Mouse (Mus musculus) T-helper 2 cell (primary cell): ENCODE data around the gene Gm16181.

ENCODE experiments used
- in situ Hi-C: fragments of 300-600 bp; cut with MboI, MseI; formaldehyde crosslinking; loops from one replicate; pipeline ENCODE4 v1.15.1; 2025; ENCODE audit warnings: high pct_unique_total_duplicates

Gm16181 gene

DNA sequence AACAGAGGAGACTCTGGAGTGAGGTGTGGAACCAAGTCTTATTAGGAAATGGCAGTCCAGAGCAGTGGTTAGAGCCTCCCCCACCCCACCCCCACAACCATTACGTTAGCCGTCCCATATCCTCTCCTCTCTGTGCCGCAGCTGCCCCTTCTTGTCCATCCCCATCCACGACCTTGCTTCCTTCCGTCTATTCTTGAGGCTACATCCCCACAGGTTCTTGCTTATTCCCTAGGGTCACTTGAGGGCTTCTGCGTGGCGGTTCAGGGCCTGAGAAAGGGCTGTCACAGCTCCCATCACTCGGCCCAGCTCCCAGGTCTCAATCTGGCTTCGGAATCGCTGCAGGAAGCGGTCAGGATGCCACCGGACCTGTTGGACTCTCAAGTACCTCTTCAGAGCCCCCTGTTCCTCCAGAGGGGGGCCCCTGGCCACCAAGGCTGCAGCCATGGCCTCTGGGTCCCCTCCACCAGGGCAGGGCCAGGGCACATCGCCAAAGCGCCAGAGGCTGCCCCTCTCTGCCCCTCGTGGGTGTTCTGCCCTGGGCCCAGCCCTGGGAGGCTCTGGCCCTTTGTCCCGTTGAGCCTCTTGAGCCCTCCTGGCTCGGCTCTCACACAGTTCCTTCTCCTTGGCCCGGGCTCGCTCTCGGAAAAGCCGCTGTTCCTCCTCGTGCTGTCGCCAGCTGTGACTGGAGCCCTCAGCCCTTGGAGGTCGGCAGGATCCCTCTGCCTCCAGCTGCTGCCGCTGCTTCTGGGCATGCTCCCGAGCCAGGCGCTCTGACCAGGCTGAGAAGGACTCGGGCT is at the start of gene Gm16181:
Gm16181 (plus strand) TSS at position 679 of the 797 bp plus-strand sequence.
- in situ Hi-C loops = loop anchor here (25.0 kb wide), 1 partner anchor 792 kb away; the partner anchor contains the start of gene H2-T24

DNA sequence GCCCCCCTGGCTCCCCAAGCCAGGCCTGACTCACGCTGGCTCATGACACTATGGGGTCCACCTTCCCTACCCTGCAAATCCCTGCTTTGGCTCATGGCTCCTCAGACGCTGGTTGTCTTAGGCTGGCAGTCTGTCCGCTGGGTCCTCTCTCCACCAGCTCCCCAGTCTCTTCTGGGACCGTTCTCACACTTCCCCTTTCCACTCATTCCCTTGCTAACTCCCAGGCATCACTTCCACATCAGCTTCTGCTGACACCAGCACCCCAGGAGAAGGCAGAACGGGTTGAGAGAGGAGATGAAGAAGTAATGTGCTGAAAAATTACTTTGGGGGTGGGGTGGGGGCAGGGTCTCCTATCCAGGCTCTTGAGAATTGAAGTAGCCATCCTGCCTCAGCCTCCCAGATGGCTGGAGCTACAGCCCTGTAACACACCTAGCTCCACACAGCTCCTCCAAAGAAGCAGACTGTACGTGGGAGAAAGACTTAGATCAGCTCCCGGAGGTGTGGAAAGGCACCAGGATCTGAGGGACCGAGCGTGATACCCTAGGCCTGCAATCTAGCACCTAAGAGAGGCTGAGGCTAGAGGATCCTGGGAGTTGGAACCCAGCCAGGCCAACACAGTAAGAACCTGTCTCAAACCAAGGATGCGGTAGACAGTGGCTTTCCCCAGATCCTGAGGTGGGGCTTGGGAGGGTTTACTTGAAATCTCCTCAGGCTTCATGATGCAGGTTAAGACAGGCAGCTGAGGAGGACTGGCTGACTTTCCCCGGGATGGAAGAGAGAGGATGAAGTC is 48.0 kb upstream of the Gm16181 start:
- in situ Hi-C loops = loop anchor here (5.0 kb wide), 1 partner anchor 60 kb away; the partner anchor contains the start of gene Atp6v1g2

- in situ Hi-C loops = loop anchor here (5.0 kb wide), 1 partner anchor 59 kb away; the partner anchor contains the start of gene Atp6v1g2
Observed at GRCm38 (mm10) chr17:35173329-35173728, 47.3 kb upstream of the Gm16181 start.

GRCm38 (mm10) chr17:35174201-35174977 is 46.2 kb upstream of the Gm16181 start:
- in situ Hi-C loops = loop anchor here (5.0 kb wide), 1 partner anchor 58 kb away; the partner anchor contains the start of gene Atp6v1g2

GRCm38 (mm10) chr17:35175382-35175781 is 45.3 kb upstream of the Gm16181 start:
- in situ Hi-C loops = no loop called here

DNA sequence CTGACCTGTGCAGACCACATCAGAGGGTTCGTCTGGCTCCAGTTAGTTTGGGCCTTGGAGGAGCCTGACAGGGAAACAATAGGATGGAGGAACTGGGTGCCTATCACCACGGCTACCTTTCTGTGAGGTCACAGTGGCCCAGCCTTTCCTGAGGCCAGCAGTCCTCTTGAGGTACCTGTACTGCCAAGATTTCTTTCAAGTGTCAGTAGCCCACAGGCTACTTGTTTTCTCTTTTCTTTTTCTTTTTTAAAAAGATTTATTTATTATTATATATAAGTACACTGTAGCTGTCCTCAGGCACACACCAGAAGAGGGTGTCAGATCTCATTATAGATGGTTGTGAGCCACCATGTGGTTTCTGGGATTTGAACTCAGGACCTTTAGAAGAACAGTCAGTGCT is 44.7 kb upstream of the Gm16181 start, which contains the start of gene Aif1:
Aif1 (minus strand) TSS at position 101 of the 400 bp plus-strand sequence.
- in situ Hi-C loops = no loop called here

GRCm38 (mm10) chr17:35178528-35178927 is 42.1 kb upstream of the Gm16181 start:
- in situ Hi-C loops = no loop called here

GRCm38 (mm10) chr17:35180093-35180492 is 40.5 kb upstream of the Gm16181 start:
- in situ Hi-C loops = no loop called here

- in situ Hi-C loops = no loop called here
Observed at GRCm38 (mm10) chr17:35185639-35186611, 34.7 kb upstream of the Gm16181 start.

GRCm38 (mm10) chr17:35186681-35187080 is 34.0 kb upstream of the Gm16181 start:
- in situ Hi-C loops = no loop called here

DNA sequence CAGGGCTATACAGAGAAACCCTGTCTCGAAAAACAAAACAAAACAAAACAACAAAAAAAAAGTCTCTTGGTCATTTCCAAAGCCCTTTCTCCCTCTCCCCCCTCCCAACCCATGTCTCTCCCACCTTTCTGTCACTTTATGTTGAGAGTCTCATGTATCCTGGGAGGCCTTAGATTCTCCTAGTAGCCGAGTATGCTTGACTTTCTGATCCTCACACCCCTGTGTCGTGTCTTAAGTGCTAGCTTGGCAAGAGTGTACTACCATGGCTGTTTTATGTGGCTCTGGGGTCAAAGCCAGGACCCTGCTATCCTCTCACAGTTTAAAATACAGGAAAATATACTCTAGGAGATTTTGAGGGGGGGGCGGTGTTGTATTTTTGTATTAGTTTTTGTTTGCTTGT is 33.3 kb upstream of the Gm16181 start:
- in situ Hi-C loops = no loop called here

GRCm38 (mm10) chr17:35187959-35188610 is 32.5 kb upstream of the Gm16181 start, which contains the start of gene Lst1:
TSS of gene Lst1 (minus strand) at chr17:35188439.
- in situ Hi-C loops = no loop called here

GRCm38 (mm10) chr17:35189186-35189585 is 31.4 kb upstream of the Gm16181 start:
- in situ Hi-C loops = no loop called here

DNA sequence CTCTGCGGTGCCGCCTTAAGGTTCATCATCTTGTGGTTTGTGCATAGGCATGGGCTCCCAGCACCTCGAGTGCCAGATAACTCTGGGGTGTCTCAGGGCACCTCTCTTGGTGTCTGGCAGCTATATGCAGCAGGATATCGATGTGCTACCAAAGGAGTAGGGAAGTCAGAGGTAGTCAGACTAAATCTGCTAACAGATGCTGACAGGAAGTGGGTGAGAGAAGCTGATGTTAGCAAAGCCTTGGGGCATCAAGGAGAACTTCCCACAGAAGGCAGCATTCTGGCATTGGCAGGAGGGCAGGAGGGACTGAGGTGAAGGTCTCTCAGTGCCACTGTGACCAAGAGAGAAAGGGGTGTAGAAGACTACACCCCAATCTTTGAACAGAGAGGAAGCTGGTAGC is 30.5 kb upstream of the Gm16181 start:
- in situ Hi-C loops = no loop called here

DNA sequence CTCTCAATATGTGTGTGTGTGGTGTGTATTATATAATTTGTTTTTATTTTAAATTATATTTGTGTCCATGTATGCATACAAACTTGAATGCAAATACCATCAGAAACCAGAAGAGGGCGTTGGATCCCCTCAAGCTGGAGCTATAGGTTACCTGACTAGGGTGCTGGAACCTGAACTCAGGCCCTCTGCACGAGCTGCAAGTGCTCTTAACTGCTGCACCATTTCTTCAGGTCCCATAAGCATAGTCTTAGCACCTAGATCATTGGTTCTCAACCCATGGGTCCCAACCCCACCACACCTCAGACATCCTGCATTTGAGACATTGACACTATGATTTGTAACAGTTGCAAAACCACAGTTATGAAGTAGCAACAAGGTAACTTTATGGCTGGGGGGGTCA is 28.9 kb upstream of the Gm16181 start:
- in situ Hi-C loops = no loop called here

DNA sequence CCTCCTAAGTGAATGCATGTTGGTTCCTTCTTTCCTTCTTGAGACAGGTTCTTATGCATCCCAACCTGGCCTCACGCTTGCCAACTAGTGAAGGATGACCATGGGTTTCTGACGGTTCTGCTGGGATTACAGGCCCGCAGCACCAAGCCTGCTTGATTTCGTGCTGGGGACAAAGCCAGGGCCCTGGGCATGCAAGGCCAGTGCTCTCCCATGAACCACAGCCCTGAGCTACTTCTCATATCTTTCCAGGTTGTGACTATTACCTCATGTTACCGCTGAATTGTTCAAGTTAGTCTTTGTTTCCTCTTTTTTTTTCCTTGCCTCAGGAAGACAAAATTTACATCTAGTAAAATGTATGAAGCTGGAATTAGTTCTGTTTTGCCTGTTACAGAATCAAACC is 27.7 kb upstream of the Gm16181 start:
- in situ Hi-C loops = no loop called here

GRCm38 (mm10) chr17:35193881-35194843 is 26.5 kb upstream of the Gm16181 start, which contains the start of gene Ltb:
TSS of gene Ltb (plus strand) at chr17:35194439.
- in situ Hi-C loops = no loop called here

- in situ Hi-C loops = loop anchor here (5.0 kb wide), 1 partner anchor 37 kb away; the partner anchor contains the start of gene Atp6v1g2
Observed at GRCm38 (mm10) chr17:35194844-35195630, 25.6 kb upstream of the Gm16181 start.
